Mouse (Mus musculus): Measurements from ENCODE around the gene Rnaseh2c. TPM values are rescaled to one million over a fixed set of nuclear protein-coding genes. Genes with fewer than 3 reads are reported as not detected.

Gene Rnaseh2c
- total RNA-seq, 2 experiments from 2014 or later = 67.6 to 85.2 TPM

GRCm38 (mm10) chr19:5629907-5630306, 28.2 kb downstream of the Rnaseh2c start:
- DNase-seq (ENCODE audit: extremely low spot score in 1 of 2, low spot score in 1 of 2) = no peak

GRCm38 (mm10) chr19:5632120-5632519, 30.4 kb downstream of the Rnaseh2c start:
- DNase-seq (ENCODE audit: extremely low spot score in 1 of 2, low spot score in 1 of 2) = no peak

GRCm38 (mm10) chr19:5636036-5636570, 34.4 kb downstream of the Rnaseh2c start:
- DNase-seq (ENCODE audit: extremely low spot score in 1 of 2, low spot score in 1 of 2) = no peak

GRCm38 (mm10) chr19:5636571-5637041, 34.9 kb downstream of the Rnaseh2c start:
- no peak for DNase-seq (ENCODE audit: extremely low spot score in 1 of 2, low spot score in 1 of 2)

GRCm38 (mm10) chr19:5637069-5638047, 35.7 kb downstream of the Rnaseh2c start, which contains the start of gene Rela:
Gene Rela, plus strand, starts transcription at chr19:5637483.
- DNase-seq (ENCODE audit: extremely low spot score in 1 of 2, low spot score in 1 of 2) = peak; percentile 85 to 90

GRCm38 (mm10) chr19:5638416-5639005, 36.8 kb downstream of the Rnaseh2c start:
- DNase-seq (ENCODE audit: extremely low spot score in 1 of 2, low spot score in 1 of 2) = no peak

- no peak for DNase-seq (ENCODE audit: extremely low spot score in 1 of 2, low spot score in 1 of 2)
Measured at GRCm38 (mm10) chr19:5640339-5640738, 38.7 kb downstream of the Rnaseh2c start.

GRCm38 (mm10) chr19:5641021-5641420, 39.3 kb downstream of the Rnaseh2c start:
- no peak for DNase-seq (ENCODE audit: extremely low spot score in 1 of 2, low spot score in 1 of 2)

GRCm38 (mm10) chr19:5641641-5642040, 40.0 kb downstream of the Rnaseh2c start:
- no peak for DNase-seq (ENCODE audit: extremely low spot score in 1 of 2, low spot score in 1 of 2)

- no peak for DNase-seq (ENCODE audit: extremely low spot score in 1 of 2, low spot score in 1 of 2)
Measured at GRCm38 (mm10) chr19:5645280-5645679, 43.6 kb downstream of the Rnaseh2c start.

- no peak for DNase-seq (ENCODE audit: extremely low spot score in 1 of 2, low spot score in 1 of 2)
Measured at GRCm38 (mm10) chr19:5646731-5647330, 45.2 kb downstream of the Rnaseh2c start.

GRCm38 (mm10) chr19:5647791-5648190, 46.1 kb downstream of the Rnaseh2c start:
- no peak for DNase-seq (ENCODE audit: extremely low spot score in 1 of 2, low spot score in 1 of 2)

GRCm38 (mm10) chr19:5648401-5649297, 47.0 kb downstream of the Rnaseh2c start:
- DNase-seq (ENCODE audit: extremely low spot score in 1 of 2, low spot score in 1 of 2) = peak; percentile 64 to 75

- no peak for DNase-seq (ENCODE audit: extremely low spot score in 1 of 2, low spot score in 1 of 2)
Measured at GRCm38 (mm10) chr19:5649298-5649741, 47.6 kb downstream of the Rnaseh2c start.

GRCm38 (mm10) chr19:5651502-5652274, 50.0 kb downstream of the Rnaseh2c start:
- no peak for DNase-seq (ENCODE audit: extremely low spot score in 1 of 2, low spot score in 1 of 2)

- no peak for DNase-seq (ENCODE audit: extremely low spot score in 1 of 2, low spot score in 1 of 2)
Measured at GRCm38 (mm10) chr19:5652570-5652969, 50.9 kb downstream of the Rnaseh2c start.

- no peak for DNase-seq (ENCODE audit: extremely low spot score in 1 of 2, low spot score in 1 of 2)
Measured at GRCm38 (mm10) chr19:5653969-5654719, 52.5 kb downstream of the Rnaseh2c start.

GRCm38 (mm10) chr19:5654720-5655298, 53.1 kb downstream of the Rnaseh2c start:
- no peak for DNase-seq (ENCODE audit: extremely low spot score in 1 of 2, low spot score in 1 of 2)
